Mouse (Mus musculus): ENCODE results near the gene Zfp931. TPM values are rescaled to one million over a fixed set of nuclear protein-coding genes. Genes with fewer than 3 reads are reported as not detected.
"Not testable (repeated sequence)": the region's sequence is repeated elsewhere in the genome, so short reads cannot be mapped to it uniquely, and the experiment has no call there.

Zfp931 gene
- polyA plus RNA-seq, 1 experiment from 2014 or later = 14.5 TPM

GRCm38 (mm10) chr2:178119561-178120355 is 41.5 kb upstream of the Zfp931 start:
- H3K4me3 ChIP-seq (replicated peaks; ENCODE audit: low read length) = peak overlapping the region; percentile 46
- H3K9ac ChIP-seq (replicated peaks; ENCODE audit: low read depth, low read length) = no peak overlapping the region
- 19% methylated on average over 19 of the region's 19 CpGs for WGBS
- H3K27me3 ChIP-seq (replicated peaks; ENCODE audit: control insufficient read depth, insufficient read depth, low read length) = peaks cover 14% of the 10 kb centered on the region
- H3K9me3 ChIP-seq (ENCODE audit: control insufficient read depth, low read length) = no peaks in the 10 kb centered on the region
- no peak overlapping the region for H3K27ac ChIP-seq (ENCODE audit: low read length)
- ATAC-seq = peak; percentile 4; the same call in 1 of the 2 replicates
- H3K36me3 ChIP-seq (ENCODE audit: control insufficient read depth, insufficient read depth) = no peaks in the 10 kb centered on the region
- peak overlapping the region; percentile 90 for H3K4me2 ChIP-seq (ENCODE audit: low read length)
- peaks cover 11% of the 10 kb centered on the region for H3K4me1 ChIP-seq (replicated peaks; ENCODE audit: control insufficient read depth, insufficient read depth, low read length)

DNA sequence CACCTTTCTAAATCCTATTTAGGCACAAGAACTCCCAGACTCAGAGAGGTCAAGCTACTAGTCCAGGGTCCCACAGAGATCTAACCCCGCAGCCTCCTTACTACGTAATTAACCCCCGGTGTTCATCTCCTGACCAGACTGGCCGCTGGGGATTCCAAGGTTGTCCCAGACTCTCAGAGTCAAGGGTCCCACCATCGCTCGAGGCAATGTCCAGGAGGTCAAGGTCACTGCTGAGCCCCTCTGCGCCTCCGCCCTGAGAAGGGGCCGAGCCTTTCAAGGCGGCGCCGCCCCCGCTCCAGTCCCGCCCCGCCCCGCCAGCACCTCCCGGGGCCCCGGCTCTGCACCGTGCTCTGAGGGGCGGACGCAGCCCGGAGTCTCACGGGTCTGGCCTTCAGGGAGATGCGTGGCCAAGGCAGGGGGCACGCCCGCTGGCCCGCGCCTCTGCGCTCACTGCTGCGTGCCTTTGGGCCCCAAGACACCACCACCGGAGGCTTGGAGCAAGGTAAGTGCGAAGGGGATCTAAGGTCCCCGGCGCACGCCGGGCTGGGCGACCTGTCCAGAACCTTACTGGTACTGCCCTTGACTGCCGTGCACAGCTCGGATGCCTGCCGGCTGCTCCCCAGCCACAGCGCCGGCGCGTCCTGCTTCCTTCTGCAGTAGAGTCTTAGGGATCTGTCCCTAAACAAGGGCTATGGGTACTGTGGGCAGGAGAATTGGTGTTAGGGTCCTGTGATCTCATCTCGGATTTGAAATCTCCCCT is 40.7 kb upstream of the Zfp931 start, which contains the start of gene Phactr3:
Gene Phactr3 (plus strand): TSS at position 175 of the 760 bp plus-strand sequence.
- 2% methylated on average over 39 of the region's 45 CpGs for WGBS
- Histone ChIP-seq H3K9ac (replicated peaks; ENCODE audit: low read depth, low read length) (peak within 1 kb of the TSS; percentile 61), H3K4me3 (replicated peaks; ENCODE audit: low read length) (peak within 1 kb of the TSS; percentile 46), H3K36me3 (ENCODE audit: control insufficient read depth, insufficient read depth) (no peaks in the 10 kb centered on the region), H3K27me3 (replicated peaks; ENCODE audit: control insufficient read depth, insufficient read depth, low read length) (peaks cover 14% of the 10 kb centered on the region), H3K4me2 (ENCODE audit: low read length) (peak within 1 kb of the TSS; percentile 90), H3K9me3 (ENCODE audit: control insufficient read depth, low read length) (no peaks in the 10 kb centered on the region), H3K27ac (ENCODE audit: low read length) (no peak within 1 kb of the TSS), H3K4me1 (replicated peaks; ENCODE audit: control insufficient read depth, insufficient read depth, low read length) (peaks cover 11% of the 10 kb centered on the region)
- peak; percentile 52 for ATAC-seq

DNA sequence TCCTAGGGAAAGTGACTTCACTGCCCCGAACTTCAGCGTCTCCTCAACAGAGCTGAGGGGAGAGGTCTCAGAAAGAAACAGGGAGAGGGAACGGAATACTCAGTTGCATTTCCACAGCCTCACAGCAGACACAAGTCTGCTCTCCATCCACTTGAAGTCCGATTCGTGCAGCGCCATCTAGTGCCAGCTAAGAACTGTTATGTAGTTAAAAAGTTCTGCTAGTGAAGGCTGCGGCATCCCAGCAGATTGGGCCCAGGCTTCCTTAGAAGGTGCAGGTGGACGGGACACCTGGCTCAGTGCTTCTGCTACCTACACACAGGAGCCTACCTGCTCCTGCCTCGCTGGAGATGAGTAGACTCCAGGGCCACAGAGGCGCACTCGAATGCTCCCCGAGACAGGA is 39.7 kb upstream of the Zfp931 start:
- Histone ChIP-seq H3K27ac (ENCODE audit: low read length) (no peak overlapping the region), H3K36me3 (ENCODE audit: control insufficient read depth, insufficient read depth) (no peaks in the 10 kb centered on the region), H3K9ac (replicated peaks; ENCODE audit: low read depth, low read length) (no peak overlapping the region), H3K27me3 (replicated peaks; ENCODE audit: control insufficient read depth, insufficient read depth, low read length) (peaks cover 14% of the 10 kb centered on the region), H3K4me3 (replicated peaks; ENCODE audit: low read length) (no peak overlapping the region), H3K9me3 (ENCODE audit: control insufficient read depth, low read length) (no peaks in the 10 kb centered on the region), H3K4me1 (replicated peaks; ENCODE audit: control insufficient read depth, insufficient read depth, low read length) (peaks cover 11% of the 10 kb centered on the region), H3K4me2 (ENCODE audit: low read length) (no peak overlapping the region)
- ATAC-seq = peak; percentile 52
- 31% methylated on average over 12 of the region's 12 CpGs for WGBS

DNA sequence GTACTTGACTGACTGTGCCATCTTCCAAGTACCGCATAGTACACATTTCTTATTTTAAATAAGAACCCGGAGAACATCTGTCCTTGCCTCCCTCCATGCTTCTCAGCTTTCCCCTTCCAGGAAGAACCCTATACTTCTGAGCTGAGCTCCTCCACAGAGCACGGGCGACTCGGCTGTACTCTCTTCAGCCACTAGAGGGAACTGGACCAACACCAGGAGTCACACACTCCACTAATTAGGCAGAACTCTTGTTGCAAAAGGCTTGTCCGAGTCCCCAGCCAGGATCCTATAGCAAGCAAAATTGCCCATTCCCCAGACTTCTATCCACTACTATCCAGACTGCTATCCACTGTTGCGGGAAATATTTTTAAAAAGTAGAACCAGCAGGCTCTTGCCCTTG is 23.7 kb upstream of the Zfp931 start:
- H3K4me2 ChIP-seq (ENCODE audit: low read length) = no peak overlapping the region
- 10% methylated on average over 7 of the region's 7 CpGs for WGBS
- H3K36me3 ChIP-seq (ENCODE audit: control insufficient read depth, insufficient read depth) = no peaks in the 10 kb centered on the region
- ATAC-seq = peak; percentile 81
- no peaks in the 10 kb centered on the region for H3K27me3 ChIP-seq (replicated peaks; ENCODE audit: control insufficient read depth, insufficient read depth, low read length)
- no peaks in the 10 kb centered on the region for H3K9me3 ChIP-seq (ENCODE audit: control insufficient read depth, low read length)
- no peak overlapping the region for H3K27ac ChIP-seq (ENCODE audit: low read length)
- H3K9ac ChIP-seq (replicated peaks; ENCODE audit: low read depth, low read length) = no peak overlapping the region
- no peaks in the 10 kb centered on the region for H3K4me1 ChIP-seq (replicated peaks; ENCODE audit: control insufficient read depth, insufficient read depth, low read length)
- H3K4me3 ChIP-seq (replicated peaks; ENCODE audit: low read length) = no peak overlapping the region

- no peak; the same call in 1 of the 2 replicates for ATAC-seq
Measured at GRCm38 (mm10) chr2:178098021-178098420, 19.7 kb upstream of the Zfp931 start.

GRCm38 (mm10) chr2:178089586-178089985 is 11.3 kb upstream of the Zfp931 start:
- Histone ChIP-seq H3K4me3 (replicated peaks; ENCODE audit: low read length) (no peak overlapping the region), H3K9ac (replicated peaks; ENCODE audit: low read depth, low read length) (no peak overlapping the region), H3K9me3 (ENCODE audit: control insufficient read depth, low read length) (no peaks in the 10 kb centered on the region), H3K27ac (ENCODE audit: low read length) (no peak overlapping the region), H3K4me1 (replicated peaks; ENCODE audit: control insufficient read depth, insufficient read depth, low read length) (no peaks in the 10 kb centered on the region), H3K36me3 (ENCODE audit: control insufficient read depth, insufficient read depth) (no peaks in the 10 kb centered on the region), H3K4me2 (ENCODE audit: low read length) (no peak overlapping the region), H3K27me3 (replicated peaks; ENCODE audit: control insufficient read depth, insufficient read depth, low read length) (no peaks in the 10 kb centered on the region)
- no peak for ATAC-seq

More at GRCm38 (mm10) chr2:178098021-178098420, 19.7 kb upstream of the Zfp931 start:
- Histone ChIP-seq H3K4me3 (replicated peaks; ENCODE audit: low read length) (no peak overlapping the region), H3K9me3 (ENCODE audit: control insufficient read depth, low read length) (no peaks in the 10 kb centered on the region), H3K27me3 (replicated peaks; ENCODE audit: control insufficient read depth, insufficient read depth, low read length) (no peaks in the 10 kb centered on the region), H3K4me1 (replicated peaks; ENCODE audit: control insufficient read depth, insufficient read depth, low read length) (no peaks in the 10 kb centered on the region), H3K4me2 (ENCODE audit: low read length) (no peak overlapping the region), H3K9ac (replicated peaks; ENCODE audit: low read depth, low read length) (no peak overlapping the region), H3K27ac (ENCODE audit: low read length) (no peak overlapping the region), H3K36me3 (ENCODE audit: control insufficient read depth, insufficient read depth) (no peaks in the 10 kb centered on the region)
- WGBS = 9% methylated on average over 2 of the region's 2 CpGs

GRCm38 (mm10) chr2:178058195-178058594 is 20.1 kb downstream of the Zfp931 start:
- no peaks in the 10 kb centered on the region for H3K4me1 ChIP-seq (replicated peaks; ENCODE audit: control insufficient read depth, insufficient read depth, low read length)
- no peak overlapping the region for H3K9ac ChIP-seq (replicated peaks; ENCODE audit: low read depth, low read length)
- H3K36me3 ChIP-seq (ENCODE audit: control insufficient read depth, insufficient read depth) = no peaks in the 10 kb centered on the region
- H3K27ac ChIP-seq (ENCODE audit: low read length) = no peak overlapping the region
- WGBS = 10% methylated on average over 1 of the region's 1 CpGs
- no peak overlapping the region for H3K4me3 ChIP-seq (replicated peaks; ENCODE audit: low read length)
- no peak overlapping the region for H3K4me2 ChIP-seq (ENCODE audit: low read length)
- no peaks in the 10 kb centered on the region for H3K27me3 ChIP-seq (replicated peaks; ENCODE audit: control insufficient read depth, insufficient read depth, low read length)
- ATAC-seq = no peak
- no peaks in the 10 kb centered on the region; the same call in 1 of the 2 replicates for H3K9me3 ChIP-seq (ENCODE audit: control insufficient read depth, low read length)

GRCm38 (mm10) chr2:178027601-178028000 is 50.7 kb downstream of the Zfp931 start:
- not testable (repeated sequence) for H3K27ac ChIP-seq (ENCODE audit: low read length); H3K9me3 ChIP-seq (ENCODE audit: control insufficient read depth, low read length); H3K9ac ChIP-seq (replicated peaks; ENCODE audit: low read depth, low read length); H3K36me3 ChIP-seq (ENCODE audit: control insufficient read depth, insufficient read depth); H3K4me2 ChIP-seq (ENCODE audit: low read length); H3K4me3 ChIP-seq (replicated peaks; ENCODE audit: low read length); H3K27me3 ChIP-seq (replicated peaks; ENCODE audit: control insufficient read depth, insufficient read depth, low read length); ATAC-seq; H3K4me1 ChIP-seq (replicated peaks; ENCODE audit: control insufficient read depth, insufficient read depth, low read length)
- 94% methylated on average over 2 of the region's 3 CpGs for WGBS

DNA sequence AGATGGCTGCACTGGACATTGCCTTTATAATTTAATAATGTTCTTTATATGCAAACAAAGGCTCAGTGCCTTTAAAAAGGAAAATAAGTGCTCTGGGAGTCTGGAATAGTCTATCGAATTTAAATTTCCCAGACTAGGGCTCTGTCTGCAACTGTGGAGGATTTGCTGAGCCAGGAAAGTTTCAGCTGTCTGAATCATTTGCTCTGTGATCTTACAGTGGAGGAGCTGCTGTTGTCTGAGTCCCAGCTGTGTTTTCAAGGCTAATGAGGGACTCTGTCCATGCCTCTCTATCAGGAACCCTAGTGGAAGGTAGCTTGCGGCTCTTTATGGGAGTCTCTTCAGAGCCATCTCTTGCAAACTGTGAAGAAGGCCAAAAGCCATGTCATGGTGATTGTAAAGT is 54.4 kb downstream of the Zfp931 start:
- H3K36me3 ChIP-seq (ENCODE audit: control insufficient read depth, insufficient read depth); H3K27ac ChIP-seq (ENCODE audit: low read length); H3K9me3 ChIP-seq (ENCODE audit: control insufficient read depth, low read length); H3K27me3 ChIP-seq (replicated peaks; ENCODE audit: control insufficient read depth, insufficient read depth, low read length); H3K4me1 ChIP-seq (replicated peaks; ENCODE audit: control insufficient read depth, insufficient read depth, low read length); ATAC-seq: not testable (repeated sequence)
- Histone ChIP-seq H3K4me2 (ENCODE audit: low read length) (peak overlapping the region; percentile 55), H3K4me3 (replicated peaks; ENCODE audit: low read length) (peak overlapping the region; percentile 58), H3K9ac (replicated peaks; ENCODE audit: low read depth, low read length) (peak overlapping the region; percentile 60)
- 10% methylated on average over 2 of the region's 2 CpGs for WGBS

All from forebrain, embryonic 16.5 days (tissue).